Mouse (Mus musculus) midbrain, embryonic 10.5 days (tissue): ENCODE data around the gene Pcid2. TPM values are rescaled to one million over a fixed set of nuclear protein-coding genes. Genes with fewer than 3 reads are reported as not detected.

ENCODE experiments used
- microRNA-seq: library from miRNA; unstranded; fragments of <30 nt; microRNA quantifications from one replicate; pipeline ENCODE4, GENCODE M21; 2017
- polyA plus RNA-seq: library from polyadenylated mRNA; unstranded; fragments of >200 nt; fragmentation: Nextera tagmentation; extraction: Ambion mirVana; gene quantifications from 2 replicates; pipeline ENCODE4 v1.2.1, GENCODE M21; 2016

The Pcid2 gene
- polyA plus RNA-seq, 1 experiment from 2014 or later, result 58.8 TPM

Small RNA genes lying within 50 kb of the gene (microRNA-seq; reads per million reads assigned to microRNA genes)
- not detected for gene Mir7065

Other genes starting within 250 kb of the Pcid2 start
- gene Mcf2l, start 231.7 kb downstream of the Pcid2 start, polyA plus RNA-seq, result 26.4 and 42.7 TPM in 2 replicates
- gene F7, start 79.4 kb downstream of the Pcid2 start, polyA plus RNA-seq, result 0.06 and 0.09 TPM in 2 replicates
- gene F10, start 68.2 kb downstream of the Pcid2 start, polyA plus RNA-seq, result 0.98 and 1.4 TPM in 2 replicates
- gene Proz, start 44.5 kb downstream of the Pcid2 start, polyA plus RNA-seq, result 0.29 and 0.32 TPM in 2 replicates
- gene Cul4a, start 162 bp upstream of the Pcid2 start, polyA plus RNA-seq, result 77.9 and 83.2 TPM in 2 replicates
- gene Lamp1, start 53.7 kb upstream of the Pcid2 start, polyA plus RNA-seq, result 221 and 223 TPM in 2 replicates
- gene Grtp1, start 95.2 kb upstream of the Pcid2 start, polyA plus RNA-seq, result 19.9 and 22.3 TPM in 2 replicates
- 0.19 TPM in 1 of 2 replicates, not detected in the other for gene Adprhl1, start 148.7 kb upstream of the Pcid2 start, polyA plus RNA-seq
- gene Dcun1d2, start 182.7 kb upstream of the Pcid2 start, polyA plus RNA-seq, result 28.5 and 28.6 TPM in 2 replicates
- 31.6 and 40.6 TPM in 2 replicates for gene Tmco3, start 182.7 kb upstream of the Pcid2 start, polyA plus RNA-seq
- gene Tfdp1, start 233.3 kb upstream of the Pcid2 start, polyA plus RNA-seq, result 184 and 201 TPM in 2 replicates